Comparison of ENCODE assay signal across 8 mouse cellular contexts in the genomic region with DNA sequence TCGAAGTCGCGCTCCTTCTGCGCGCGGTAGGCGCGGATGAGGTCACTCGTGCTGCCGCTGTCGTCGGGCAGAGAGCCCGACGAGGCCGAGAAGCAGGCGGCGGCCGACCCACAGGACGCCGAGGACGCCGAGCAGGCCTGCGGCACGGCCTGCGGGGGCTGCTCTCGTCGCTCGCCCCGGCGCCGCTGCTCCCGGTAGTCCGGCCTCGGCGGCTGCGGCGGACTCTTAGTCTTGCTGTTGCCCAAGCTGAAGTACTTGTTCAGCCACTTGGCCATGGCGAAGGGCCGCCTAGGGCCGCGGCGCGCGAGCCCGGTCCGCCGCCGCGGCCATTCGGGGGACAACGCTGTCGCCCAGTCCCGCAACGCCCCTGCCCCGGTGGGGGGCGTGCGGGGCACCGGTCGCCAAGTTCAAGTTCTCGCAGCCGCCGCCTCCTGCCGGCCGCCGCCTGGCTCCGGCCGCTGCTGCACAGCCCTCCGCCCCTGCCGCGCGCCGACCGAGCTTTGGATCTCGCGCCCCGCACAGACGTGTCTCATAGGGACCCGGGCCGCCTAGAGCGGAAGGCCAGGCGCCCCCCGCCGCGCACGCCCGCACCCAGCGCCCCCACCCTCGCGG. TPM values are rescaled to one million over a fixed set of nuclear protein-coding genes. Genes with fewer than 3 reads are reported as not detected.
DNase-seq lines count a peak whose midpoint lies in the region; ATAC-seq lines count a peak whose summit lies in the region.

No protein-coding gene starts in this region.

- peak; percentile 55 for DNase-seq in ovary, postnatal 14 days (ENCODE audit: low spot score)
- DNase-seq in ovary, adult 18-20 months (ENCODE audit: low spot score), result no peak
- peak; percentile 56 for DNase-seq in forebrain, embryonic 14.5 days (ENCODE audit: low spot score)
- DNase-seq in retina, embryonic 14.5 days (ENCODE audit: low spot score), result peak; percentile 49
- no peak for DNase-seq in left cerebral cortex, adult 18-20 months (ENCODE audit: low spot score in 2 of 2)

- H3K9ac ChIP-seq in forebrain, embryonic 14.5 days (ENCODE audit: low read length), result peak overlapping the region; percentile 88
- peak overlapping the region; percentile 81 for H3K9ac ChIP-seq in hindbrain, embryonic 16.5 days (ENCODE audit: low read depth, low read length)
- peak overlapping the region; percentile 92 for H3K9ac ChIP-seq in liver, embryonic 16.5 days (ENCODE audit: low read depth, low read length)

- no peaks in the 10 kb centered on the region for H3K36me3 ChIP-seq in forebrain, embryonic 14.5 days (ENCODE audit: control insufficient read depth, insufficient read depth, low read length)
- H3K36me3 ChIP-seq in hindbrain, embryonic 16.5 days (ENCODE audit: control insufficient read depth, insufficient read depth, low read length), result no peaks in the 10 kb centered on the region
- no peaks in the 10 kb centered on the region for H3K36me3 ChIP-seq in liver, embryonic 16.5 days (ENCODE audit: control insufficient read depth, insufficient read depth)

- H3K4me1 ChIP-seq in forebrain, embryonic 14.5 days (ENCODE audit: control insufficient read depth, insufficient read depth, low read length), result peaks cover 45% of the 10 kb centered on the region
- H3K4me1 ChIP-seq in hindbrain, embryonic 16.5 days (ENCODE audit: control insufficient read depth, insufficient read depth, low read depth, low read length), result peaks cover 20% of the 10 kb centered on the region
- H3K4me1 ChIP-seq in liver, embryonic 16.5 days (ENCODE audit: control insufficient read depth, low read depth, low read length), result peaks cover 55% of the 10 kb centered on the region

- WGBS in forebrain, embryonic 14.5 days, result under 1% methylated on average over 61 of the region's 89 CpGs
- WGBS in hindbrain, embryonic 16.5 days, result 0% methylated on average over 57 of the region's 89 CpGs
- WGBS in liver, embryonic 16.5 days (ENCODE audit: insufficient replicate concordance), result under 1% methylated on average over 74 of the region's 89 CpGs

- peak; percentile 2 for ATAC-seq in activated CD4-positive, CD25-positive, alpha-beta regulatory T cell, adult 4 months
- peak; percentile 70 for ATAC-seq in forebrain, embryonic 14.5 days
- ATAC-seq in hindbrain, embryonic 16.5 days, result peak; percentile 53
- ATAC-seq in liver, embryonic 16.5 days (ENCODE audit: low read depth), result peak; percentile 12

- H3K9me3 ChIP-seq in forebrain, embryonic 14.5 days (replicated peaks; ENCODE audit: control insufficient read depth, low read length), result no peaks in the 10 kb centered on the region
- no peaks in the 10 kb centered on the region for H3K9me3 ChIP-seq in hindbrain, embryonic 16.5 days (ENCODE audit: control insufficient read depth, low read length)
- H3K9me3 ChIP-seq in liver, embryonic 16.5 days (replicated peaks; ENCODE audit: control insufficient read depth, low read length), result no peaks in the 10 kb centered on the region

- H3K4me3 ChIP-seq in forebrain, embryonic 14.5 days (ENCODE audit: low read depth, low read length), result peak overlapping the region; percentile 85
- peak overlapping the region; percentile 76 for H3K4me3 ChIP-seq in hindbrain, embryonic 16.5 days (ENCODE audit: low read length)
- H3K4me3 ChIP-seq in liver, embryonic 16.5 days (ENCODE audit: low read depth, low read length), result peak overlapping the region; percentile 89

- peak overlapping the region; percentile 88 for H3K27ac ChIP-seq in forebrain, embryonic 14.5 days (ENCODE audit: low read depth, low read length)
- H3K27ac ChIP-seq in hindbrain, embryonic 16.5 days (ENCODE audit: low read depth, low read length), result peak overlapping the region; percentile 88
- peak overlapping the region; percentile 85 for H3K27ac ChIP-seq in liver, embryonic 16.5 days (ENCODE audit: low read length)

- peak overlapping the region; percentile 78 for H3K4me2 ChIP-seq in forebrain, embryonic 14.5 days (ENCODE audit: low read length)
- H3K4me2 ChIP-seq in hindbrain, embryonic 16.5 days (ENCODE audit: low read length), result peak overlapping the region; percentile 92
- peak overlapping the region; percentile 100 for H3K4me2 ChIP-seq in liver, embryonic 16.5 days (ENCODE audit: low read depth, low read length)

- H3K27me3 ChIP-seq in forebrain, embryonic 14.5 days (replicated peaks; ENCODE audit: control insufficient read depth, insufficient read depth, low read length), result no peaks in the 10 kb centered on the region
- H3K27me3 ChIP-seq in hindbrain, embryonic 16.5 days (replicated peaks; ENCODE audit: control insufficient read depth, insufficient read depth, low read length), result no peaks in the 10 kb centered on the region
- no peaks in the 10 kb centered on the region; the same call in 1 of the 2 replicates for H3K27me3 ChIP-seq in liver, embryonic 16.5 days (ENCODE audit: control insufficient read depth, insufficient read depth, low read depth, low read length)

RNA-seq across cellular contexts. Expression of a gene that starts 2.2 kb away (rescaled TPM):
- polyA plus RNA-seq in activated CD4-positive, CD25-positive, alpha-beta regulatory T cell, adult 4 months (2017; shearing (Covaris generic)), result not detected
- 14.1 and 14.5 TPM in 2 replicates for polyA plus RNA-seq in forebrain, embryonic 14.5 days (2014; fragmentation: Nextera tagmentation; extraction: Ambion mirVana)
- polyA plus RNA-seq in hindbrain, embryonic 16.5 days (2015; fragmentation: Nextera tagmentation; extraction: Ambion mirVana), result 2.6 and 3.8 TPM in 2 replicates
- 1.4 and 1.5 TPM in 2 replicates for polyA plus RNA-seq in liver, embryonic 16.5 days (2015; fragmentation: Nextera tagmentation; extraction: Ambion mirVana)
- 10 to 100 TPM in 1 of 2 experiments, 1 to 10 TPM in 1; 8.3 to 12.9 TPM for total RNA-seq in left cerebral cortex, adult 18-20 months (2021)

Comparison
In these comparisons a context has a peak if more than half of its experiments do, and no peak if none do; other contexts are left out.
1. DNase-seq: peak in ovary, postnatal 14 days (single experiment), forebrain, embryonic 14.5 days (single experiment) and retina, embryonic 14.5 days (single experiment); none in ovary, adult 18-20 months (single experiment) and left cerebral cortex, adult 18-20 months (0 of 2).
2. ATAC-seq: peak in every context shown above with its lines; median percentile 70 in forebrain, embryonic 14.5 days; 53 in hindbrain, embryonic 16.5 days; 12 in liver, embryonic 16.5 days; 2 in activated CD4-positive, CD25-positive, alpha-beta regulatory T cell, adult 4 months.
3. Peak in every context shown above with its lines, with median percentiles within 50 percentile points of each other: H3K27ac ChIP-seq, H3K4me2 ChIP-seq, H3K4me3 ChIP-seq and H3K9ac ChIP-seq.